Mouse (Mus musculus): ENCODE measurements at regions not wholly inside any gene's neighbourhood (a gene's known extent, or its start where the extent isn't known, plus 50 kb on each side); places are given as distances from the start of the nearest gene placed in this dataset.

DNA sequence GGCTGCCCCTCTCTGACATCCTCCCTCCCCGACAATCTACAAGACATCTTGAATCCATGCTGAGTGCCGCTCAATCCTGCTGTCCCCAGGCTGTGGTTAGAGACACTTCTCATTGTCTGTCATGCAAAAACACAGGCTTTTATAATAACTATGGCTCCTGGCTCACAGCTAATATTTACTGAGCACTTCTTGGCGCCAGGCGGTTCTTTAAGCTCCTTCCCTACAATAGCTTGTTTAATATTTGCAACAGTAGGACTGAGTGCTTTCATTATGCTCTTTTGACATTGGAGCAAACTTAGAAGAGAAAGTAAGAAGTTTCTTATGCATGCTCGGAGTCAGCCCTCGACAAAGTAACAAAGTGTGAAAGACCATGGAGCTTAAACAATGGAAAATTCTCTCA is 151.6 kb upstream of the Irx6 start:
- peak; percentile 47 for DNase-seq

DNA sequence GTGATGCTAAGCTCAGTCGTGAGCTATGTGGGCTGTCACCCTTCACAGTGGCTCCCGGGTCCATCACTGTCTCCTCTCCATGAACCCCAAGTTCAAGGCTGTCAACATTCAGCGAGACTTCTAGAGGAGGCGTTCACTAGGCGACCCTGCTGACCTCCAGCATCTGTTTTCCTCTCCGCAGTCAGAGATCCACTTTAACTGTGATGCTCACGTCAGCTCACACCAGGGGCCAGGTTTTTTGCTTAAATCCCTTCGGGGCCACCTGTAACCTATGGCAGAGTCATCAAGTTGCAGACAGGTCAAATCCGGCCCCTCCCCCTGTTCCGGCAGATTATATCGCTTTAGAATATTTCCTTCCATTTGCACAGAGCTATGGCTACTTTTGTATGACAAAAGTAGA is 144.3 kb upstream of the Irx6 start:
- no peak for DNase-seq

DNA sequence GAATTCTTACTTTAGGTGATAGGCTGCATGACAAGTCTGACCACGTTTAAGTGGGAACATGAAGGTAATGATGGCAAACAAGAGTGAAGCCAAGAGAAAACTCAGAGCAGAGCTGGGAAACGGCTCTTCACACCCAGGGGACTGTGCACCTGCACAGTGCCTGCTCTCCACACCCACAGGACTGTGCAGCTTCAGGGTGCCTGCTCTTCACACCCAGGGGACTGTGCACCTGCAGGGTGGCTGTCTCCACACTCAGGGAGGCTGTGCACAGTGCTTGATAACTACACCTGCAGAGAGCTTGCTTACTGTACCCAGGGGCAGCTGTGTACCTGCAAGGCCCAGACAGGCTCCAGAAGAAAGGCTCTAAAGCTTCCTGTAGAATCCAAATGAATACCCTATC is 133.5 kb upstream of the Irx6 start:
- DNase-seq, result no peak

DNA sequence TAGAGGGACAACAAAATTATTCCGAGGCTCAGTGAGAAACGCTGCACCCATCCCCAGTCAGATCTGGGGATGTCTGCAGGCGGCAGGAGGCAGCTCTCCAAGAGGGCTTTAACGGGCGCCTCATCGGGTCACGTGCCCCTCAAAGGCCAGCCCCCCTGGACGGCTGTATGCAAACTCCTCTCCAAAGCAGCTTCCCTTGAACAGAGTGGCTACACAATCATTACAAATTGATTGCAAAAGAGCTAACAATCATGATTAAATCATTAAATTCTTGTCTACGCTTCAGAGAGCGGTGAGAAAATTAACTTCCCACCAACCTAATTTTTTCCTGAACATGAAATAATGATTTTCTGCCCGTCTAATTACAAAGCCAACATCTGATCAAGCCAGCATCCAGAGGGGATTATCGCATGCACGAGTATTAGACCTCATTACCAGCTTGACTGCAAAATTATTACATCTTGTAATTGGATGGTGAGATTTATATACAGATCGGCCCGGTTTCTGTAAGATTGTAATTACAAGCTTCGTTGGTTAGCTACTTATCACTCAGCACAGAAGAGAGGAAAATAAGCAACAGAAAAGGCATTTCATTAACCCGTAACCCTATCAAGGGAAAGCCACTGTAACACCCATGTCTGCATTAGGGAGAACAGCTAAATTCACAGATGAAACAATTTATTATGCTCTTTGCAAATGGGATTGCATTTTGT is 128.6 kb upstream of the Irx6 start:
- DNase-seq, result no peak

DNA sequence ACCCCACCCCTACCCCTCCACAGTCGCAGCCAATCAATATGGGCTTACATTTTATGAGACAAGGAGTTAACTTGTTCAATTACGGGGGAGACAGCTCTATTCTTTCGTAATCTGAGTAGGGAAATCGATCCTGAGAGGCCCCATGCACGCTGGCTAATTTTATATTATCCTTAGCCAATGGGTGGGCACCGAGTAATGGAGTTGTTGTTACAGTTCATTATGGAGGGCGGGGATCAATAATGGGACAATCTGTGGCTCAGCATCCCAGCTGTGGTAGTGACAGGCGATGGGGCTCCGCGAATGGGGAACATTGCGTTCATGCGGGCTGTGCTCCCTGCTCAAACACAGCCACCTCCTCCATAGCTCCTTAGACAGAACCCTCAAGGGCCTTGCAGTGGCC is 118.9 kb upstream of the Irx6 start:
- DNase-seq, result no peak

DNA sequence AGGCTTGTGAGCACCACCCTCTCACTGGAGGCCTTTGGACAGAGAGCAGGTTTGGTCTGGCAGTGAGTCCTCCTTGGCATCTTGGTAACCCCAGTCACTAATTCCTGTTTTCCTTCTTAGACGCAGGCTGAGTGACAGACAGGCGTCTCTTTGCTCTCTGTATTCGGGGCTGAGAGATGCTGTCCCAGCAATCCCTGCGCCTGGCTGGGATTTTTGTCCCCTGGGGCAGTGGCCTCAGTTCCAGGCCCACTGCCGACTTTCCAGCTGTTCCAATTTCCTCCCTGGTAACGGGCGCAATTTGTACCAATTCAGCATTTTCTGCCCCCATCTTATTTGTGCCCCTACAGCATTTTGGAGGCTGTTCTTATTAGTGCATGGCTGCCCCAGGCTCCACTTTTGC is 118.5 kb upstream of the Irx6 start:
- no peak for DNase-seq

DNA sequence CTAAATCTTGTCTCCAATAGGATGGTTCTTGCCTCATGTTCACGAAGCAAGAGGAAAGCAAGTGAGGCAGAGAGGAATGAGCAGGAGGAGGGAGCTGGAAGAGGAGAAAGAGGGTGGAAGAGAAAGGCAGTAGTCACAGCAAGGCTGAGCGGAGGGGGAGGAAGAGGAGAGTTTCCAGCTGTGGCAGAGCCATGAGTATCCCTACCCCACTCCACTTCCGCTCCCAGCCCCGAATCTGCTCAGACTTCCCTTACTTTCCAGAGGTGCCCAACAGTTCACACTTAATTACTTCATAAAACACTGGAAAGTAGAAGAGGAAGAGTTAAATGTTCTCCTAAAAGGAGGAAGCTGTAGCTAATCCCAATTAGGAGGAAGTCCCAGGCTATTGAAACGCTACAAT is 111.6 kb upstream of the Irx6 start:
- DNase-seq, result no peak

DNA sequence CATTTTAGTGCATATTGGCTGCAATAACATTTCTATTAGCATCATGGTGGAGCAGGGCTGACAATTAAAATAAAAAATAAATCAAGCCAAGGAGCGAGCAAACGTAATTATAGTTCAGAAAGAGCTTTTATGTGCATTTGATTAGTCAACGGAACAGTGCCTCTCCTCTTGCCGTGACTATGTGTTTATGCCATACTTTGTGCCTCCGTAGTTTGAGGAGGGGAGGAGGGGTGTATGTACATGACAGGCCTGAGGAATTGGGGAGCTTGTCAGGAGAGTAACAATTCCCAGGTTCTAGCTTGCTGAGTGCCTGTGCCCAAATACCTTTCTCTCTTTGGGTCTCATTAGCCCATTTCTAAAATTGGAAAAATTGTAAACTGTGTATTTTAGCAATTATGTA is 111.1 kb upstream of the Irx6 start:
- no peak for DNase-seq

DNA sequence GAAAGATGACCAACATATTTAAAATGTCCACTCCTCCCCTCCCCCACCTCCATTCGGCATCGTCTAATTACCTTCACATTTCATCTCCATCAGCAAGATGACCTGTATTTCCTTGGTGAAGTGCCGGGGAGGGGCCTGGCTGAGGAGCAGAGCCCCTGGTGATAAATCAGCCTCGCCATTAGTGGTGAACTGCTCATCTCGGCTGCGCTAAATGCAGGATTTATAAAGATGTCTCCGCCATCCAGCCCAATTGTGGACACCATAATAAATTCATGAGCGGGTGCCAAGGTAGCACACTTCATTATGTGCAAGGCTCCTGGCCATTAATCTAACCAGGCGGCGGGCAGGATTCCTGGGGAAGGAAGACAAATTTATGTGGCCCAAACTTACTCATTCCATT is 104.4 kb upstream of the Irx6 start:
- DNase-seq, result no peak

DNA sequence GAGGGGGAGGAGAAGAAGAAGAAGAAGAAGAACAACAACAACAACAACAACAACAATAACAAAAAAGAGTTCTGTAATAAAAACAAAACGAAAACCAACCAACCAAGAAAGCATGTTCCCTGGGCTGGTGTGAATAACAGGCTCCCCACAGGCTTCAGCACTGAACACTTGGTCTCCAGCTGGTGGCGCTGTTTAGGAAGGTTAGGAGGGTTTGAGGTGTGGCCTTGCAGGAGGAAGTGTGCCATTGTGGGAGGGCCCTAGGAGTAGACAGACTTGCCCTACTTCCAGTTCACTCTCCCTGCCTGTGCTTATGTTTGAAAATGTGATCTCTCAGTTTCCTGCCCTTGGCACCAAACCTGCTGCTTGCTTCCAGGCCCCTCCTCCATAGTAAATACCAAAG is 94.6 kb upstream of the Irx6 start:
- DNase-seq, result peak; percentile 28

DNA sequence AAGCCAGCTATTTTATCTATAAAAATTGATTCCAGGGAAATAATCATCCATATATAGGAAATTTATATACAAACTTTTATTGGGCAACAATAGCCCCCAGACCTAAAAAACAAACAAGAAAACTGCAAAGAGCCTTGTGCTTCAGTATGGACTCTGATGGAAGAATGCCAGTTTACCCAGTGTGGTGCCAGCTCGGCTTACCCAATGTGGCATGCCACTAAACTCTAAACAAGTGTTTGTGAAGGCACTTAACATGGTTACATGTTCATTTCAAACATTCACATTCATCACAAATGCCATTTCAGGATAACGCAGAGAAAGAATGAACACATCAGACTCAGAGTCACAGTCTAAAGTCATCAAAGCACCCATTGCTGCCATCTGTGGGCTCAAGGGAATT is 93.0 kb upstream of the Irx6 start:
- DNase-seq, result peak; percentile 63

DNA sequence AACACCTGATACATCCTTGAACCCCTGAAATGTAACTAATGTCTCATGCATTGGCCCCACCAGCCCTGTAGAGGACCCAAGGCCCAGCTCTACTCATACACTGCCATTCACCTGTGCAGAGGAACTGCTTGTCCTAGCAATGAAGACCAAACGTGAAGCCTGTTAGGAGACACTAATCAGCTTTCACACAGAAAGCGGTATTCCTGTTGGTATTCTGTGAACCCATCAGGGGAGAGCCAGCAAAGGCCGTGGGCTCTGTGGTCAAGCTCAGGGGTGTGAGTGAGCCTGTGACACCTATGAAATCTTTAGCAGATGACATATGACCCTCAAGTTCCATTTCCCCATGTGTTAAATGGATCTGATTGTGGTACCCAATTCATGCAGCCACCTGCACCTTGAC is 73.3 kb upstream of the Irx6 start:
- DNase-seq, result no peak

DNA sequence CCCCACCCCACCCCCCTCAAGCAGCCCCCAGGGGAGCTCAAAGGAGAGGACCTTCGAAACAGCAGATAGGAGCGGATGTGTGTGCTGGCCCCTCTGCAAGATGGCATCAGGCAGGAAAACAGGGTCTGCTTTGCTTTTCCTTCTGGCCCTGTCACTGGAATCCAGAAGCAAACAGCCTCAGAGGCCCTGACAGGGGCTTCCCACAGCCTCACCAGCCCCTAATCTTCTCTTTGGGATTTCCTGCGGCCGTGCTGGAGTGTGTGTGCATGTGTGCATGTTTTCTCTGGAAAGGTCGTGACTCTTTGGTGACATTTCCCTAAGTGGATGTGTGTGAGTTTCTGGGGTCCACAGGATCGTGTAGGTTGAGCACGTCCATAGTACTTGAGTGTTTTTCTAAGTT is 71.1 kb upstream of the Irx6 start:
- DNase-seq, result no peak

DNA sequence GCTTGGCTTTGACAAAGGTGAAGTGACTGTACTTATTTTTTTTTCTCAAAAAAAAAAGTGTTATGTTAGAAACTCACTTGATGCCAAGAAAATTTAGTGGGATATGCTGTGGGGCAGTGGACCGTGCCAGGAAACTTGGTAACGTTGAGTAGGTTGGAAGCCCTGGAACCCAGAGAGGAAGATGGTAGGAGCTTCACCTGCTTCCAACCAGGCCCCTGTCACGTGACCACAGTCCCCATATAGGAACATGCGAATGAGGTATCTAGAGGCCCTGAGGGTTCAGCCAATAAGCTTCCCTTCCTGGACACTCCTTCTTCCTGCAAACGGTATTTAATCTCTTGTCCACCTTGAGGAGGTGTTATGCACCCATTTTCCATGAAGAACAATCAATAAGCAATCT is 68.5 kb upstream of the Irx6 start:
- no peak for DNase-seq

DNA sequence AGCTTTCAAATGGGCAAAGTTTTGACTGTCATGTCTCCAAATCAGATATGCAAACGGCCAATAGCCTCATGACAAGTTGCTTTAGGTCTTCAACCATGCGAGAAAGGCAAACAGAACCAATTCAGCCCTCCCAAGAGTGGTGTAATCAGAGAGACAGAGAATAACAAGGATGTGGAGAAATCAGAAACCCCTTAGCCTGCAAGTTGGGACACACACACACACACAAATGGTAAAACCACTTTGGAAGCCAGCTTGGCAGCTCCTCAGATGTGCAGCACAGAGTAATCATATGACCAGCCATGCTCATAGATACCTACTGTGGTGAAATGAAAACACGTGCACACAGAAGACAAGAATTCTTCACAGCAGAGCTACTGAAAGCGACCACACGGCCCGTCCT is 66.5 kb upstream of the Irx6 start:
- no peak for DNase-seq

DNA sequence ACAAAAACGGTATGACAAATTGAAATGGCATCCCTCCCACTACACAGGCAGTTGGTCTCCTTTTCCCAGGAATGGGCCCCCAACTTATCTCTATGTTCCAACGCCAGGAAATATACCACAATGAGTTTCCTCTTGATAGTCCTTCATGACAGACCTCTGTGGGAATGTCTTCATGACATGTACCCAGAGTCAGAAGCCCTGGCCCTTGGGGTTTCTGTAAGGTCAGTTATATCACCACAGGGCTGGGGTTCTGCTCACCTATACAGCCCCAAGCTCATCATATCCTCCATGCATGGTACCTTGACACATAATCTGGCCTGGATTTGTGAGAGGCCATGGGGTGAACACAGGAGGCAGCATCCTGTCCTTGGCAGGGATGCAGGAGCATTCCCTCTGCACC is 64.2 kb upstream of the Irx6 start:
- DNase-seq, result no peak

DNA sequence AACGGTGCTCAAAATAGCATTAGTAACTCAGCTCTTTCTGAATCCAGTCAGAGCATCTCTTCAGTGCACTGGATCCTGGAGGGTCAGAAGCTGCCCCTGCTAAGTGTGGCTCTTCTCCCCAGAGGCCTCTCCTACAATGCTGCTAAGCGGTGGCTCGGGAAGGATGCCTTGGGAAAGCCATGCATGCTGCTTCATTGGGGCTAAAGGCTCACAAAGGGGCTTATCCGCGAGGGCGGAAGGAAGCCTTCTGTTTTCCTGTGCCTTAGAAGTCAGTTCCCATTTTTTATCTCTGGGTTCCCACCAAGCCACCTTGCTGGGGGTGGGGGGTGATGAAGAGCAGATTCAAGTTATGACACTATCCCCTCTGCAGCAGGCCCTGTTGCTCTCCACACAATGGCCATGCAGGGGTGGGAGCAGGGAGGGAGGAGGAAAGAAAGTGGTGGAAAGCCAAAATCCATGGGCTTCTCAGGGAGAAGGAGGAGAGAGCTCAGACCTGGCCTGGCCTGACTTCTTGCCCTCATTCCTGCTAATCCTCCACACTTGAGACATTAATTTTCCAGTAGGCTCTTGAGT is 63.5 kb upstream of the Irx6 start:
- DNase-seq, result no peak

DNA sequence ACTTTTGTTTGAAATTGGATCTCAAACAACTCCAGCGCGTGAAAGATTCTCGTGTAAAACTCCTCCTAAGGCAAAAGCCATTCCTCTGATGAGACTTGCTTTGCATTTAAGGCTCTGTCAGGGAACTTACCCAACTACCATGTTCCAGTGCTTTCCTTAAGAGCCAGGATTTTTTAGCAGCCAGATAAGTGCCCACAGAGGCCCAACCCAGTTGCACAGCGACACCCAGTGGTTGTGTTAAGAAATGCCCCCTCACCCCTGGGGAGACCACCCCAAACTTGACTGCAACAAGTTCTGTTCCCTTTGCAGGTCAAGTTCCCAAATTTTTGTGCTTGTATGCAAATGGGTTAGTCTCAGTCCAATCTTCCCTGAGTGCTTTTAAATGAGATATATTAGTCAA is 60.6 kb upstream of the Irx6 start:
- peak; percentile 11 for DNase-seq

DNA sequence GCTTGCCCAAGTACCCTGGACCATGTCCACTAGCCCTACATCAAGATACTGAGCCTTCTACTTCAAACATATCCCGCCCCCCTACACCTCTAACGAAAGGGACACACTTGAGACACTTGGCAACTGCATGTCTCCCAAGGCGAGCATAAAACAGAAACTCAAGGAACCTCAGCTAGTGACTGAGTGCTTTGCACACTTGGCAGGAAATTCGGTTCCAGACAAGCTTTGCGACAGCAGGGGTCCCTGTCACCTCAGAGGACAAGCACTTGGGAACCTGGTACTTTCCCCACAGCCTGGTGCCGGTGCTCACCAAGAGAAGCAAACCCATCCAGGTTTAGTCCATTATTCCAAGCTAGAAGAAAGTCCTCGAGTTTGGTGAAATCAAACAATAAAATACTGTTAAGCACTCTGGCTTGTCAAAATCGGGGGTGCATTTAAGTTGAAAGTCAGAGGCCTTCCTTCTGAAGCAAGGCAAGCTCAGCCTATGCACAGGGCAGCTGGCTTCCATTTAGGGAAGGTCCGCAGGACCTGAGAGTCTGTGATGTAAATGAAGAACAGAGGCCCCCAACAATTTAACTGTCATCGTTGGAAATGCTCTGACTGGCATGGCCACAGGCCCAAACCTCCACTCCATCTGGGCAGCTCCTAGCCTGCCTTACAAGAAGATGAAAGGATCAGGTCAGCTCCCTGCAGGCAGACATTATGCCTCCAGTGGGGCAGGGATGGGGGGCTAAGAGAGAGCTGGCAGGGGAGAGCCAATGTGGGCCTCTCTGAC is 57.6 kb upstream of the Irx6 start:
- peak; percentile 14 for DNase-seq

DNA sequence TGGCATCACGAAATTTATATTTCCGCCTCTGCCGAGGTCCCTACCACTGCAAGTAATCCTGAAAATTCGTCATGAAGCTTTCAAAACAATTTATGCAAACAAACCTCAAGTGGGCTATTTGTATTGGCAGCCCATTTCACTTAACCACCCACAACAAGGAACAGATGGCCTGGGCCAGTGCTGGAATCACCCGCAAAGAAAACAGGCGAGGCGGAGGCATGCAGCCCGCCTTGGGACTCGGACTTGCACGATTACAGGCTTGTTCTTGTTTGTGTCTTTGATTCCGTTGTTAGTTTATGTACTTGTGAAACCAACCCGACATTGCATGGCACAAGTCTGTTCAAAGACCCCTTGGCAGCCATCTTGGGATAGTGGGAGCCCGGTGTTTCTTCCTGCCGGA is 55.8 kb upstream of the Irx6 start:
- peak; percentile 55 for DNase-seq

All from lung, postnatal 36 days (tissue).